Mouse (Mus musculus) liver, embryonic 16.5 days (tissue): Measurements from ENCODE around the gene Apol10b. TPM values are rescaled to one million over a fixed set of nuclear protein-coding genes. Genes with fewer than 3 reads are reported as not detected.
"Not testable (repeated sequence)": the region's sequence is repeated elsewhere in the genome, so short reads cannot be mapped to it uniquely, and the experiment has no call there.

Experiments
- ATAC-seq: fragments of 200-750 bp; cut with Nextera tagmentation; 2 replicates; pipeline ENCODE4 v1.8.0; 2017; ENCODE audit warnings: low read depth, mild to moderate bottlenecking, moderate number of reproducible peaks, moderate library complexity
- H3K27ac ChIP-seq: fragments of 300-500 bp; sonication (generic); 2 replicates; pipeline ENCODE4 v1.5.1; 2014; ENCODE audit warnings: mild to moderate bottlenecking, low read length
- H3K27me3 ChIP-seq: fragments of 300-500 bp; sonication (generic); 2 replicates; pipeline ENCODE4 v1.6.1; 2014; ENCODE audit warnings: low read depth, low read length, mixed read lengths; ENCODE audit not compliant: control insufficient read depth, insufficient read depth
- H3K36me3 ChIP-seq: fragments of 300-500 bp; sonication (generic); 2 replicates; pipeline ENCODE4 v1.6.1; 2014; ENCODE audit warnings: mild to moderate bottlenecking; ENCODE audit not compliant: control insufficient read depth, insufficient read depth
- H3K4me1 ChIP-seq: fragments of 300-500 bp; sonication (generic); 2 replicates; pipeline ENCODE4 v1.6.1; 2014; ENCODE audit warnings: low read depth, low read length, mixed read lengths; ENCODE audit not compliant: control insufficient read depth
- H3K4me2 ChIP-seq: fragments of 300-500 bp; sonication (generic); 2 replicates; pipeline ENCODE4 v1.6.1; 2014; ENCODE audit warnings: low read depth, low read length, mixed read lengths
- H3K4me3 ChIP-seq: fragments of 300-500 bp; sonication (generic); 2 replicates; pipeline ENCODE4 v1.5.1; 2014; ENCODE audit warnings: low read depth, mild to moderate bottlenecking, low read length
- H3K9ac ChIP-seq: fragments of 300-500 bp; sonication (generic); 2 replicates; pipeline ENCODE4 v1.6.1; 2014; ENCODE audit warnings: low read depth, low read length
- H3K9me3 ChIP-seq: fragments of 300-500 bp; sonication (generic); replicated peaks from 2 replicates; pipeline ENCODE4 v1.6.1; 2016; ENCODE audit warnings: low read length; ENCODE audit not compliant: control insufficient read depth
- WGBS: fragments of 180-500 bp; shearing (Covaris S2); extraction: QIAGEN DNeasy Blood & Tissue Kit; methylation state at CpG from one replicate; pipeline ENCODE4 v1.1.7; 2014; ENCODE audit not compliant: insufficient replicate concordance; 5-methylcytosine and 5-hydroxymethylcytosine counted together
- polyA plus RNA-seq: library from polyadenylated mRNA; unstranded; fragments of >200 nt; fragmentation: Nextera tagmentation; extraction: Ambion mirVana; gene quantifications from 2 replicates; pipeline ENCODE4 v1.2.1, GENCODE M21; 2015

Gene Apol10b
- polyA plus RNA-seq, 1 experiment from 2014 or later: not detected

DNA sequence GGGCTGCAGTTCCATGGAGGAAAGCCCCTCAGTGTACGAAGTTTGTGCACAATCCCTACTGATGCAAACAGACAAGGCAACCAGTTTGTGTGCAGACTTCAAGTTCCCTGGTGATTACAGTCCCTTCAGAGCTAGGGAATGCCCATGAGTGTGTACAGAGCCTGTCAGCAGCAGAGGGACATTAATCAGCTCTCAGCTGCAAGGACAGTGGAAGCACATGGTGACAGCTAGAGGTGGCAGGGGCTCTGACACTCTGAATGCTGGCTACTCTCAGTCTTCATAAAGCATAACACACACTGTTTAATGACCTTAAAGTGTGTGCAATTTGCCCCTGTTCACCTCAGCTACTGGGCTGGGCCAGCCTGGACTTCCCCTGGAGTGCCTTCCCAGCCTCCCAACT is 2.4 kb downstream of the Apol10b start:
- H3K4me2 ChIP-seq: no peak overlapping the region
- H3K4me1 ChIP-seq: no peaks in the 10 kb centered on the region
- no peaks in the 10 kb centered on the region for H3K27me3 ChIP-seq
- no peak overlapping the region for H3K4me3 ChIP-seq
- no peak for ATAC-seq
- no peaks in the 10 kb centered on the region for H3K9me3 ChIP-seq
- H3K36me3 ChIP-seq: no peaks in the 10 kb centered on the region
- H3K9ac ChIP-seq: no peak overlapping the region
- WGBS: 46% methylated on average over 1 of the region's 1 CpGs
- no peak overlapping the region for H3K27ac ChIP-seq

DNA sequence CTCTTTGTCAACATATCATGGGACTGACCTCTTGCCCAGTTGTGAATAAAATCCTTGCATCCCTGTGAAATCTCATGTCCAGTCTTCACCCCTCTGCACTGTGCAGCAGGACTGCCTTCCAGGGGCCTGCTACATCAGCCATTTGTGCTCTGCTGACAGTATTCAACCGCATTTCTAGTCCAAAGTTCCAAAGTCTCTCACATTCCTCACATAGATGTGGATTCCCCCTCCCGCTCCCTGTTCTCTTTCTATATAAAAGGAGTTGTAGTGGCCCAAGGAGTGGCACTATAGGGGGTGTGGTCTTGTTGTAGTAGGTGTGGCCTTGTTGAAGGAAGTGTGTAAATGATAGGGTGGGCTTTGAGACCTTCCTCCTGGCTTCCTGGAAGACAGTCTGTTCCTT is 5.0 kb downstream of the Apol10b start:
- Histone ChIP-seq H3K27ac (no peak overlapping the region), H3K27me3 (no peaks in the 10 kb centered on the region), H3K4me3 (no peak overlapping the region), H3K9ac (no peak overlapping the region), H3K4me2 (no peak overlapping the region), H3K4me1 (no peaks in the 10 kb centered on the region), H3K36me3 (no peaks in the 10 kb centered on the region), H3K9me3 (no peaks in the 10 kb centered on the region)
- 57% methylated on average over 2 of the region's 2 CpGs for WGBS
- ATAC-seq: no peak

DNA sequence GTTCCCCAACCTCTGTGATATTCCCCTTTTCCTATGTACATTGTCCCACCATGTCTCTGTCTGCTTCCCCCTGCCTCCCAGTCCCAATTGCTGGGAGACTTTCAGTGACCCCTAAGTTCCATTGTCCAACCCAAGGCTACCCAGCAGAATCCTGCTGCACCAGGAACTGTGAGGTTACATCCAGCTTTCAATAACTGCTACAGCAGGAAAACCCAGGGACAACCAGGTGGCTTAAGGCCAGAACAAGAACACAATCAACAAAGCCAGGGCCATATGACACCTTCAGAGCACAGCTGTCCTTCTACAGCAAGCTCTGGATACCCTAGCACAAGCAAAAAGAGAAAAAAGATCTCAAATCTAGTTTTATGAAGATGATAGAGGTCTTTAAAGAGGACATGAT is 6.9 kb downstream of the Apol10b start:
- Histone ChIP-seq H3K9ac (no peak overlapping the region), H3K4me2 (no peak overlapping the region), H3K27ac (no peak overlapping the region), H3K9me3 (no peaks in the 10 kb centered on the region), H3K36me3 (no peaks in the 10 kb centered on the region), H3K4me3 (no peak overlapping the region), H3K27me3 (no peaks in the 10 kb centered on the region), H3K4me1 (no peaks in the 10 kb centered on the region)
- ATAC-seq: no peak

DNA sequence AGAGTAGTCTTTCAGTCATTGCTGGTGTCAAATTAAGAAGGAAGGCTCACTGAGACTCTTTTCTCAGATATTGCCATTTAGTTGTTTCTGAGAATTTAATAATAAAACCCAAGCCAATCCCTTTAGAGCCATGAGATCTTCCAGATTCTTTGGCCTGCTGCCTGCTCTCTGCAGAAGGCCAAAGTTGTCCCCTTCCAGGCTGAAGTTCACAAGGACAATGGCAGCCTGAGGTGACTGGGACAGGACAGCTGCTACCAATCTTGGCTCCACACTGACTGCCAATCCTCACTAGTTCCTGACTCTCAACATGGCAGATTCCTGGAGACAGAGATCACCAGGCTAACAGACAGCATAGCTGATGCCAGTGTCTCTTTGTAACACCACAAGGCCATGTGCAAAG is 8.9 kb downstream of the Apol10b start:
- Histone ChIP-seq H3K4me1 (no peaks in the 10 kb centered on the region), H3K36me3 (no peaks in the 10 kb centered on the region), H3K27me3 (no peaks in the 10 kb centered on the region), H3K27ac (no peak overlapping the region), H3K9me3 (no peaks in the 10 kb centered on the region), H3K4me3 (no peak overlapping the region), H3K4me2 (no peak overlapping the region), H3K9ac (no peak overlapping the region)
- no peak for ATAC-seq

DNA sequence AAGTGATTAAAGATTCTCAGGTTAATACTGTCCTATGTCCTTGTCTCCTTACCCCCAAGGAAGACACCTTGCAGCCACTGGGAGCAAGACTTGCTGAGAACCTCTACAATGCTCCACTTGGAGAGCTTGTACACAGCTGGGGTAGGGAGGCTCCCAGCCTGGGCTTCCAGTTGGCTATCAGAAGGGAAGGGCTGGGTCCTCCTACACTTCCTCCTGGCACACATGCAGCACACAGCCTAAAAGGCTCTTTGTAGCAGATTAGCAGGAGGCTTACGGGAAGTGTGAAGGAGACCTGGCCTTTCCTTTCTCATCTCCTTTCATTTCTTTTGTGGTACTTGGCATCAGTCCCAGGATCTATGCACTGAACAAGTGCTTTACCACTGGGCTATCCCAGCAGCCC is 14.2 kb downstream of the Apol10b start:
- Histone ChIP-seq H3K4me1 (no peaks in the 10 kb centered on the region), H3K36me3 (no peaks in the 10 kb centered on the region), H3K4me3 (no peak overlapping the region), H3K9me3 (no peaks in the 10 kb centered on the region), H3K9ac (no peak overlapping the region), H3K27me3 (no peaks in the 10 kb centered on the region), H3K27ac (no peak overlapping the region), H3K4me2 (no peak overlapping the region)
- WGBS: 28% methylated on average over 1 of the region's 1 CpGs
- ATAC-seq: no peak

DNA sequence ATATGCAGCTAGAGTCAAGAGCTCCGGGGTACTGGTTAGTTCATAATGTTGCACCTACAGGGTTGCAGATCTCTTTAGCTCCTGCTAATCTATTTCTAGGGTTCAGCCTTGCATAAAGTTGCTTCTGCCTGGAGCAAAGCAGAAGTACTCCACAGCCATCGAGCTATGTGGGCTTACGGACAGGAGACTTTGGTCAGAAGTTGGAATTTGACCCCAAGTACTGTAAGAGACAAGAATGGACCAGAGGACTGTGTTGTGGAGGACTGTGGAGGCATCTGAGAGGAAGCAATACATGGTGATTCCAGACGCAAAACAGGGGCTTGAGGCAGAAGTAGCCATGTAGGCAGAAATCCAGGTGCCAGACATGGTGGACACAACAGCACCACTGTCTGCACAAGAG is 16.6 kb downstream of the Apol10b start:
- H3K9me3 ChIP-seq: no peaks in the 10 kb centered on the region
- no peaks in the 10 kb centered on the region for H3K36me3 ChIP-seq
- H3K4me2 ChIP-seq: no peak overlapping the region
- no peaks in the 10 kb centered on the region for H3K27me3 ChIP-seq
- no peak overlapping the region for H3K4me3 ChIP-seq
- no peak overlapping the region for H3K27ac ChIP-seq
- H3K9ac ChIP-seq: no peak overlapping the region
- ATAC-seq: no peak
- no peaks in the 10 kb centered on the region for H3K4me1 ChIP-seq
- WGBS: 63% methylated on average over 4 of the region's 4 CpGs

DNA sequence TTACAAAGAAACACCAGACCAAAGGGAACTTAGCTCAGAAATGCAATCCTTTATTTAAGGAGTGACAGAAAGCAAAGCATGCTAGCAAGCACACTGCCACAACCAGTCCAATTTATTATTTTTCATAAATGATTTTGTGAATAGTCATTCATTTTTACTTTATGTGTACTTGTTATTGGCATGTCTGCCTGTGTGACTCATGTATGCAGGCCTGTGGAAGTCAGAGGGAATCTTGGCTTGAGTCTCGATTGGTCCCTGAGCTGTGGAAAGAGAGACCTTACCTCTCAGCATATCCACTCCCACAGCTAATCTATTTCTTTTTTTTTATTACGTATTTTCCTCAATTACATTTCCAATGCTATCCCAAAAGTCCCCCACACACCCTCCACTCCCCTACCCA is 17.1 kb downstream of the Apol10b start:
- H3K9ac ChIP-seq: no peak overlapping the region
- no peaks in the 10 kb centered on the region for H3K9me3 ChIP-seq

DNA sequence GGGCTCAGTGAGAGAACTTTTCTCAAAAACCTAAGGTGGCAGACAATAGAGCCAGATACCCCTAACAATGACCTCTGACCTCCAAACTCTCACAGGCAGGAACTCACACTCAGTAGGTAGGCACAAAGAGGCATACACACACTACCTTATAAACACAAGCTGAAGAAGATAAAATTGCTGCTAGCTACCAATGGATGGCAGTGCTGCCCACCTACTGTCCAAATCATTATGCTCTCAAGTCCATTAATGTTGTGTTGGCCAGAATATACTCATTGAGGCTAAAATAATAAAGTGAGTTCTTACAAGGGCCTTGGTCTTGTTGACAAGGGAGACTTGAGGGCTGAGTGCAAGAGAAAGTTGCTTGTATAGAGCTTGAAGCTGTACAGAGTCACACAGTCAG is 32.7 kb downstream of the Apol10b start:
- no peaks in the 10 kb centered on the region for H3K27me3 ChIP-seq
- no peaks in the 10 kb centered on the region for H3K36me3 ChIP-seq
- H3K4me2 ChIP-seq: no peak overlapping the region
- ATAC-seq: no peak
- H3K4me3 ChIP-seq: no peak overlapping the region
- no peaks in the 10 kb centered on the region for H3K4me1 ChIP-seq
- H3K9ac ChIP-seq: no peak overlapping the region
- no peaks in the 10 kb centered on the region for H3K9me3 ChIP-seq
- no peak overlapping the region for H3K27ac ChIP-seq

More for the DNA sequence above, 17.1 kb downstream of the Apol10b start:
- ATAC-seq: no peak
- H3K27ac ChIP-seq: no peak overlapping the region
- no peaks in the 10 kb centered on the region for H3K4me1 ChIP-seq
- H3K27me3 ChIP-seq: no peaks in the 10 kb centered on the region
- no peak overlapping the region for H3K4me2 ChIP-seq
- no peak overlapping the region for H3K4me3 ChIP-seq
- WGBS: 68% methylated on average over 2 of the region's 2 CpGs
- no peaks in the 10 kb centered on the region for H3K36me3 ChIP-seq

DNA sequence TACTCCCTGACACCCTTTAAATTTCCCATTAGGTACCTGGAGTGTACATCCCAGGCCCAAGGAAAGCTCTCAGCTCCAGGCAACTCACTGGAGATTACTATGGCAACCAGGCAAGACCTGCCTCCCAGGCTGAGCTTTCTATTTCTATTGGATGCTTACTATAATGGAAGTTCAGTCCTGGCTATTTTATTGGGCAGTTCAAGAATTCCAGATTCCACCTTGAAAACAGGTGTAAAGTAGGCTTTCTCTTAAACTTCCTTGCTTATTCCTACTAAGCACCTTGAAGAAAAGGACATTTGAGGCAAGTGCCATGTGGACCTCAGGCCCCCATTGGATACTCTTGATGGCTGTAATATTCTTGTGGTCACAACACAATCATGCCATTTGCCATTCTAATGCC is 34.1 kb downstream of the Apol10b start, which contains the start of gene 1700025B11Rik:
1700025B11Rik (minus strand) TSS at position 101 of the 400 bp plus-strand sequence.
- Histone ChIP-seq H3K4me1 (no peaks in the 10 kb centered on the region), H3K27ac (no peak within 1 kb of the TSS), H3K9ac (no peak within 1 kb of the TSS), H3K4me2 (no peak within 1 kb of the TSS), H3K9me3 (no peaks in the 10 kb centered on the region), H3K4me3 (no peak within 1 kb of the TSS), H3K27me3 (no peaks in the 10 kb centered on the region), H3K36me3 (no peaks in the 10 kb centered on the region)
- ATAC-seq: no peak

DNA sequence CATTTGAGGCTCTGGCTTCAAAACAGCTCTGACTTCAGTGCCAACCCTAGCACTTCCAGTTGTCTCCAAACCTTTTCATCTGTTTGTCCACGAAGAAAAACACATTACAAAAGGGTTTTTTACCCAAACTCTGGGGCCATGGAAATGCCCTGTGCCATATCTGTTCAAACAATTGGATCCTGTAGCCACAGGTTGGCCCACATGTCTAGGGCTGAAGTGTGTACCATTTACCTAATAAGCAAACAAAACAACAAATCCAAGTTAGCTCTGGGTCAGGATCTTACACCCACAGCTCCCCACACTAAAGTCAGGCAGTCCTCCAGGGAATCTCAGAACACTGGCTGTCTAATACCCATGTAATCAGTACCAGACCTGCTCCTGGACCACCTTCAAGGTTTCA is 56.7 kb downstream of the Apol10b start:
- H3K9me3 ChIP-seq, H3K27me3 ChIP-seq, H3K9ac ChIP-seq, H3K4me3 ChIP-seq, H3K4me2 ChIP-seq, H3K36me3 ChIP-seq, ATAC-seq, H3K27ac ChIP-seq, H3K4me1 ChIP-seq: not testable (repeated sequence)
- WGBS: 12% methylated on average over 1 of the region's 1 CpGs
